Mouse (Mus musculus): ENCODE measurements around the gene Brf1.

- no peak for TF ChIP-seq CTCF (IDR thresholded peaks at IDR 0.05; ENCODE audit: low read depth, low read length)
- no peak for TF ChIP-seq POLR2A (IDR thresholded peaks at IDR 0.05; ENCODE audit: borderline replicate concordance, low read depth, low read length)
Measured at GRCm38 (mm10) chr12:112959421-112959820, 41.1 kb downstream of the Brf1 start.

Measured in bone marrow macrophage, adult 2 months (primary cell).